Mouse (Mus musculus) embryo, embryonic 9.5 days (tissue): ENCODE data around the gene Tle6.

Experiments used
- DNase-seq: peaks from one replicate; pipeline ENCODE4 v3.0.0-alpha.2; 2017; ENCODE audit errors: extremely low spot score

Tle6 gene

DNA sequence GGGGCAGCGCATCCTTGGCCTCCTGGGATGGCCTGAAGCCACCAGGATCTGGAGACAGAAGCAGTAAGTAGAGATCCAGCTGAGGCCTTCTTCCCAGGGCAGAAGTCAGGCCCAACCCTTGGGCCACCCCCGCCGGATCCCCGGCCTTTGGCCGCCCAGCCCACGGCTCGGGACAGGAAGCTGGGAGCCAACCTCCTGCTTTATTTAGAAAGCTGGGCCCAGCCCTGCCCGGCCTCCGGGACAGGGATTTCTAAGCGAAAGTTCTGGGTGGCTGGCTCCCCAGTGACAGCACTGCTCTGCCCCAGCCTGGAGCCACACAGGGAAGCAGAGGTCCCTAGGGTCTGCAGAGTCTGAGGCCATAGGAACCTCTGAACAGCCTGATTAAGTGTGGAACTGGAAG lies 59.1 kb downstream of the Tle6 start:
- DNase-seq: no peak

DNA sequence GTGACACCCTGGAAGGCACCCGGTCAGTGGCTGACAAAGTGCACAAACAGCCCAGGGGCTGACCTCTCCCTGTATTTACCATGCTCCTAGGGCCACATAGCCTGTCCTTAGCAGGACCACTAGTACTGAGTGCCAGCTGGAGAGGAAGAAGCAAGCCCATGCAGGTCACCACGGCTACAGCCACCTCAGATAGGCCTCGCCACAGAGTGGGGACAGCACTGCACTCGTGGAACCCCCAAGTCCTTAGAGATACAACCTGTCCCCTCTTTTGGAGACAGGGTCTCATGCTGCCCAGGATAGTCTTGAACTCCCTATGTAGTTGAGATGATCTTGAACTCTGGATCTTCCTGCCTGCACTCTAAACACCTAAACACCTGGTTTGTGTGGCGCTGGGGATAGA lies 59.5 kb downstream of the Tle6 start:
- DNase-seq: no peak
